Mouse (Mus musculus) MEL (cell line): ENCODE data around the gene Tmc4.
A peak's percentile ranks its signal among the peaks of the same experiment; 100 is the strongest.

Experiments used
- CTCF ChIP-seq, 3 experiments: IDR thresholded peaks in 2 of 3; conservative IDR thresholded peaks in 1 of 3; 2 replicates each; pipeline ENCODE4 v1.5.1; 2011 to 2012; ENCODE audit warnings: low read length in 3 of 3, low read depth in 2 of 3, mild to moderate bottlenecking in 2 of 3, improper control_type of control experiment in 1 of 3, inconsistent platforms in 1 of 3, mixed read lengths in 1 of 3, moderate library complexity in 1 of 3; ENCODE audit not compliant: control insufficient read depth in 1 of 3, insufficient read depth in 1 of 3, poor library complexity in 1 of 3, severe bottlenecking in 1 of 3
- JUND ChIP-seq: IDR thresholded peaks from 2 replicates; pipeline ENCODE4 v1.6.1; 2011; ENCODE audit warnings: low read depth, mild to moderate bottlenecking, improper control_type of control experiment, low read length
- MAX ChIP-seq: IDR thresholded peaks from 2 replicates; pipeline ENCODE4 v1.6.1; 2011; ENCODE audit warnings: low read length, improper control_type of control experiment
- MYC ChIP-seq: IDR thresholded peaks from 2 replicates; pipeline ENCODE4 v1.6.1; 2011; ENCODE audit warnings: low read depth, mild to moderate bottlenecking, low read length, improper control_type of control experiment, moderate library complexity
- POLR2A ChIP-seq, 2 experiments: IDR thresholded peaks; 2 replicates each; pipeline ENCODE4 v1.6.1; 2011 to 2012; ENCODE audit warnings: low read length in 2 of 2, mild to moderate bottlenecking in 2 of 2, control low read depth in 1 of 2, improper control_type of control experiment in 1 of 2, low read depth in 1 of 2, moderate library complexity in 1 of 2; ENCODE audit not compliant: control insufficient read depth in 1 of 2, insufficient read depth in 1 of 2, poor library complexity in 1 of 2
- RCOR1 ChIP-seq: IDR thresholded peaks from 2 replicates; pipeline ENCODE4 v1.6.1; 2012; ENCODE audit warnings: low read depth, mild to moderate bottlenecking, inconsistent platforms, low read length, improper control_type of control experiment
- TCF12 ChIP-seq: IDR thresholded peaks from 2 replicates; pipeline ENCODE4 v1.6.1; 2014; ENCODE audit warnings: low read depth, mild to moderate bottlenecking, inconsistent platforms, low read length, improper control_type of control experiment, moderate library complexity
- ZMIZ1 ChIP-seq: IDR thresholded peaks from 2 replicates; pipeline ENCODE4 v1.6.1; 2012; ENCODE audit warnings: low read depth, mild to moderate bottlenecking, inconsistent platforms, low read length, improper control_type of control experiment, moderate library complexity

GRCm38 (mm10) chr7:3665215-3666114 is 11.9 kb downstream of the Tmc4 start, which contains the start of gene Leng1:
- no peak for TF ChIP-seq CTCF (IDR thresholded peaks at IDR 0.05 in 2 of 3, conservative IDR thresholded peaks at IDR 0.05 in 1 of 3; ENCODE audit: control insufficient read depth in 1 of 3, insufficient read depth in 1 of 3, low read depth in 2 of 3, low read length in 3 of 3, poor library complexity in 1 of 3, severe bottlenecking in 1 of 3)
- peak; percentile 84 for TF ChIP-seq ZMIZ1
- peak; percentile 69 to 89; a peak in 3 of 4 replicates for TF ChIP-seq POLR2A (IDR thresholded peaks at IDR 0.05; ENCODE audit: control insufficient read depth in 1 of 2, insufficient read depth in 1 of 2, low read depth in 1 of 2, low read length in 2 of 2, poor library complexity in 1 of 2)
- TF ChIP-seq JUND, result no peak
- peak; percentile 10 for TF ChIP-seq TCF12
- TF ChIP-seq MAX, result peak; percentile 67
- no peak for TF ChIP-seq RCOR1
- no peak for TF ChIP-seq MYC
